Mouse (Mus musculus): Measurements from ENCODE around the gene C730034F03Rik.

Gene C730034F03Rik

GRCm38 (mm10) chr15:89475293-89475600 lies 45.9 kb downstream of the C730034F03Rik start:
- DNase-seq (ENCODE audit: low read depth, low spot score): no peak

GRCm38 (mm10) chr15:89475611-89476474 lies 46.5 kb downstream of the C730034F03Rik start:
- peak; percentile 81 for DNase-seq (ENCODE audit: low read depth, low spot score)

GRCm38 (mm10) chr15:89476475-89476815 lies 47.1 kb downstream of the C730034F03Rik start:
- DNase-seq (ENCODE audit: low read depth, low spot score): no peak

- no peak for DNase-seq (ENCODE audit: low read depth, low spot score)
These were observed 47.7 kb downstream of the C730034F03Rik start, which contains the start of gene Arsa for GRCm38 (mm10) chr15:89477091-89477491. Arsa (minus strand) TSS chr15:89477425.

GRCm38 (mm10) chr15:89477806-89478205 lies 48.4 kb downstream of the C730034F03Rik start:
- no peak for DNase-seq (ENCODE audit: low read depth, low spot score)

- DNase-seq (ENCODE audit: low read depth, low spot score): no peak
These were observed 49.2 kb downstream of the C730034F03Rik start for GRCm38 (mm10) chr15:89478622-89479021.

All from c-Kit-negative CD71-positive TER-119-positive erythroid progenitor cells, embryonic 14.5 days (primary cell).